Mouse (Mus musculus): ENCODE measurements at regions not wholly inside any gene's neighbourhood (a gene's known extent, or its start where the extent isn't known, plus 50 kb on each side); places are given as distances from the start of the nearest gene placed in this dataset.

DNA sequence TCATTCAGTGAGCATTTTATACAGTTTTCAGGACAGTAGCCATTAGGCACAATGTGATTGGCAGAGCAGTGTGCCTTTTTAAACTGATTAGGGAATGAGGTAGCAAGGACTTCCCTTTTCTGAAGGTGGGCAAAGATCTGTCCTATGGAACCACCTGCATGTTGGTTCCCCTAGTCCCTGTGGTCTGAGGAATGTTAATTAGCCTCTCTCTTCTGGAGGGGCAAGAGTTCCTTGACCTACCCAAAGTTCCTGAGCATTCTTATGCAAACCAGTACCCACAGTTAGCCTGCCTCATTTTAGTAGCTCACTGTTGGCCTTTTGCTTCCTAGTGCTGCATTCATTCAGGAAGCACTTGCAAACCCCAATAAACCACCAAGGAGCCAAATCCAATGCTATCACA, 455.8 kb downstream of the Otol1 start:
- H3K4me3 ChIP-seq (ENCODE audit: low read length) = no peak overlapping the region
- no peaks in the 10 kb centered on the region for H3K36me3 ChIP-seq (ENCODE audit: insufficient read depth, low read length)
- ATAC-seq (ENCODE audit: low FRiP score, low TSS enrichment) = no peak
- H3K9me3 ChIP-seq (ENCODE audit: low read length) = no peaks in the 10 kb centered on the region
- no peak overlapping the region for H3K9ac ChIP-seq (replicated peaks; ENCODE audit: low read length)
- H3K27me3 ChIP-seq (ENCODE audit: insufficient read depth, low read length) = no peaks in the 10 kb centered on the region
- H3K27ac ChIP-seq (ENCODE audit: low read length) = no peak overlapping the region
- no peaks in the 10 kb centered on the region for H3K4me1 ChIP-seq (ENCODE audit: insufficient read depth, low read length)
- H3K4me2 ChIP-seq (replicated peaks; ENCODE audit: low read depth, low read length) = no peak overlapping the region

DNA sequence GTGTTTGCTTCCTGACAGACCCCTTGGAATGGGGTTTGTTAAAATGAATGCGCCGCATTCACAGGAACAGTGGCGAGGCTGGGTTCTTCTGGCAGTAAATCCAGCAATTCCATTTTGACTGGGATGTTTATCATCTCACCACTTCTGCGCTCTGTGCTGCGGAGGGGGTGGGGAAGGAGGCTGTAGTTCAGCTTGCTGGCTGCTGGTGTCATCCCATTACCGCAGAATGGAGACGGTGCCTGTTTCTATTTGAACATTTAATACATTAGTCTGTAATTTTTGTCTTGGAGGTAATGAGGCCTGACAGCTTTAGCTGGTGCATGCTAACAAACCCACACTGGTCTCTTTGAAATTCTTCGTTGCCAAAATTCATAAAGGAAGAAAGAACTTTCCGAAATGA, 475.1 kb downstream of the Otol1 start:
- no peaks in the 10 kb centered on the region for H3K4me1 ChIP-seq (ENCODE audit: insufficient read depth, low read length)
- ATAC-seq (ENCODE audit: low FRiP score, low TSS enrichment) = peak; percentile 61; the same call in 1 of the 2 replicates

DNA sequence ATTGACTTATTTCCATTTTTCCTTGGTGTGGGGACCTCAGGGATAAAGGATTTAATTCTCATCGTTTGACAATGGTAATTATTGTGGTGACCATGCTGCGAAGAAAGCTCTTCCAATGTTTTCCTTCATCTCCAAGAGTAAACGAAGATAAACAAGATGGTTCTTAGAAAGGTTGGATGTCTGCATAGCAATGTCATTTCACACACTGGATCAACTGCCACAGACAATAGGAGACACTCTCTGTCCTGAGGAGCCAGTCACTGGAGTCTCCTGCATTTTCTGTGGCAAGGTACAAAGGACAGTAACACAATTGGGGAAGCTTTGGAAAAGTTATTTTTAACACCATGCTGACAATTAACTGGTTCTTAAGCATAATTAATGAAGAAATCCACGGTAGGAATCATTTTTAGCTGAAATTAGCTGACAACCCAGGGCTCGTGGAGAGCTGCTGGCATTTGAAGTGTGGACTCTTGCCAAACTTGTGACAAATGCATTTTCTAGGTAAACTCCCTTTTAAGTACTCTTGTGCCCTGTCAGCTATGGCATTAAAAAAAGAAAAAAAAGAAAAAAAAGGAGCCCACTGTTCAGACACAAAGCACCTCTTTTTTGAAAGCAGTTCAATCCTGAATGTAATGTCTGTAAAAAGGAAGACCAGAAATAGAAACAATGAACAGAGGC, 475.8 kb downstream of the Otol1 start:
- Histone ChIP-seq H3K4me1 (ENCODE audit: insufficient read depth, low read length) (no peaks in the 10 kb centered on the region), H3K4me2 (replicated peaks; ENCODE audit: low read depth, low read length) (no peak overlapping the region), H3K27me3 (ENCODE audit: insufficient read depth, low read length) (no peaks in the 10 kb centered on the region), H3K36me3 (ENCODE audit: insufficient read depth, low read length) (no peaks in the 10 kb centered on the region), H3K27ac (ENCODE audit: low read length) (no peak overlapping the region), H3K4me3 (ENCODE audit: low read length) (no peak overlapping the region), H3K9ac (replicated peaks; ENCODE audit: low read length) (no peak overlapping the region), H3K9me3 (ENCODE audit: low read length) (no peaks in the 10 kb centered on the region)
- ATAC-seq (ENCODE audit: low FRiP score, low TSS enrichment) = no peak
- WGBS = 63% methylated on average over 5 of the region's 5 CpGs

More for the DNA sequence above, 475.1 kb downstream of the Otol1 start:
- H3K4me3 ChIP-seq (ENCODE audit: low read length) = no peak overlapping the region
- H3K4me2 ChIP-seq (replicated peaks; ENCODE audit: low read depth, low read length) = no peak overlapping the region
- no peaks in the 10 kb centered on the region for H3K36me3 ChIP-seq (ENCODE audit: insufficient read depth, low read length)
- H3K9me3 ChIP-seq (ENCODE audit: low read length) = no peaks in the 10 kb centered on the region
- H3K27ac ChIP-seq (ENCODE audit: low read length) = no peak overlapping the region
- no peaks in the 10 kb centered on the region for H3K27me3 ChIP-seq (ENCODE audit: insufficient read depth, low read length)
- no peak overlapping the region for H3K9ac ChIP-seq (replicated peaks; ENCODE audit: low read length)
- 26% methylated on average over 9 of the region's 9 CpGs for WGBS

DNA sequence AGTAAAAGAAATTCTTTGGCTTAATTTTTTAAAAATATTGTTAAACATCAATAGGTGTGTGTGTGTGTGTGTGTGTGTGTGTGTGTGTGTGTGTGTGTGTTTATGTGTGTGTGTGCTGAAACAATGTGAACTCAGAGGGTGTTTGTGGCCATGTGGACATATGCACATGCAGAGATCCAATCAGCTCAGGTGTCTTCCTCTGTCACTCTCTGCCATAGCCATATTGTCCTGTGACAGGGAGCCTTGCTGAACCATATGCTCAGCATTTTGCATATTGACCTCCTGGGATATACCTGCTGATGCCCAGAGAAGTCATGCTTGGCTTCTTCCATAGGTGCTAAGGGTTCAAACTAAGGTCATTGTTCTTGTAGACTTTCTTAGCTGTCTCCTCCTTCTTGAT, 489.0 kb downstream of the Otol1 start:
- no peak for ATAC-seq (ENCODE audit: low FRiP score, low TSS enrichment)
- H3K36me3 ChIP-seq (ENCODE audit: insufficient read depth, low read length) = no peaks in the 10 kb centered on the region

DNA sequence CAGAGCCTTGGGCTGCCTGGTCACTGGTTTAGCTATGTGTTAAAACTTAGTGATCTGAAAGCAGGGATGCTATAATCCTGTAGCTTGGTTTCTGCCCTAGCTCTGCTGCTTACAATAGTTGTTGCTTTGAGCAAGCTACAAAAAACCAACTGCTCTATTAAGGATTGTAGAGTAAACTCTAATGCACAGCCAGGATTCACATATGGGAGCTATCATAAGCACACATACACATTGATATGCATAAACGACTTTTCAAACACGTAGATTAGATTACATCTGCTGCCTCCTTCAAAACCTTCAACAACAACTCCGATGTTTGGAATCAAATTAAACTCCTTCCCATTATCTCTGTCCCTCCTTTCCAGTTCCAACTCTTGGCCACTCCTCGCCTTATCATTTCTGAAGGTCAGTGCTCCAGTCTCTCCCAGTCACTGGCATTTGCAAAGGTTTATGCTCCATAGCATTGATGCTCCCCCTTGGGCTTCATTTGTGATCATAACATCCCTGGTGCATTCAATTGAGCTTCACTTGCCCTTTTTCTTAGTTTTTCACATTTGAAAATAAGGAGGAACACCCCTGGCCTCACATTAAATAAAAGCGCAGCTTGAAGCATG, 492.9 kb downstream of the Otol1 start:
- Histone ChIP-seq H3K36me3 (ENCODE audit: insufficient read depth, low read length) (no peaks in the 10 kb centered on the region), H3K27me3 (ENCODE audit: insufficient read depth, low read length) (no peaks in the 10 kb centered on the region), H3K4me2 (replicated peaks; ENCODE audit: low read depth, low read length) (no peak overlapping the region), H3K9me3 (ENCODE audit: low read length) (no peaks in the 10 kb centered on the region), H3K9ac (replicated peaks; ENCODE audit: low read length) (no peak overlapping the region), H3K4me1 (ENCODE audit: insufficient read depth, low read length) (no peaks in the 10 kb centered on the region), H3K27ac (ENCODE audit: low read length) (no peak overlapping the region), H3K4me3 (ENCODE audit: low read length) (no peak overlapping the region)
- 77% methylated on average over 5 of the region's 5 CpGs for WGBS
- ATAC-seq (ENCODE audit: low FRiP score, low TSS enrichment) = no peak

More for the DNA sequence above, 489.0 kb downstream of the Otol1 start:
- Histone ChIP-seq H3K4me2 (replicated peaks; ENCODE audit: low read depth, low read length) (no peak overlapping the region), H3K4me3 (ENCODE audit: low read length) (no peak overlapping the region), H3K9ac (replicated peaks; ENCODE audit: low read length) (no peak overlapping the region), H3K4me1 (ENCODE audit: insufficient read depth, low read length) (no peaks in the 10 kb centered on the region), H3K27me3 (ENCODE audit: insufficient read depth, low read length) (no peaks in the 10 kb centered on the region), H3K9me3 (ENCODE audit: low read length) (no peaks in the 10 kb centered on the region), H3K27ac (ENCODE audit: low read length) (no peak overlapping the region)

DNA sequence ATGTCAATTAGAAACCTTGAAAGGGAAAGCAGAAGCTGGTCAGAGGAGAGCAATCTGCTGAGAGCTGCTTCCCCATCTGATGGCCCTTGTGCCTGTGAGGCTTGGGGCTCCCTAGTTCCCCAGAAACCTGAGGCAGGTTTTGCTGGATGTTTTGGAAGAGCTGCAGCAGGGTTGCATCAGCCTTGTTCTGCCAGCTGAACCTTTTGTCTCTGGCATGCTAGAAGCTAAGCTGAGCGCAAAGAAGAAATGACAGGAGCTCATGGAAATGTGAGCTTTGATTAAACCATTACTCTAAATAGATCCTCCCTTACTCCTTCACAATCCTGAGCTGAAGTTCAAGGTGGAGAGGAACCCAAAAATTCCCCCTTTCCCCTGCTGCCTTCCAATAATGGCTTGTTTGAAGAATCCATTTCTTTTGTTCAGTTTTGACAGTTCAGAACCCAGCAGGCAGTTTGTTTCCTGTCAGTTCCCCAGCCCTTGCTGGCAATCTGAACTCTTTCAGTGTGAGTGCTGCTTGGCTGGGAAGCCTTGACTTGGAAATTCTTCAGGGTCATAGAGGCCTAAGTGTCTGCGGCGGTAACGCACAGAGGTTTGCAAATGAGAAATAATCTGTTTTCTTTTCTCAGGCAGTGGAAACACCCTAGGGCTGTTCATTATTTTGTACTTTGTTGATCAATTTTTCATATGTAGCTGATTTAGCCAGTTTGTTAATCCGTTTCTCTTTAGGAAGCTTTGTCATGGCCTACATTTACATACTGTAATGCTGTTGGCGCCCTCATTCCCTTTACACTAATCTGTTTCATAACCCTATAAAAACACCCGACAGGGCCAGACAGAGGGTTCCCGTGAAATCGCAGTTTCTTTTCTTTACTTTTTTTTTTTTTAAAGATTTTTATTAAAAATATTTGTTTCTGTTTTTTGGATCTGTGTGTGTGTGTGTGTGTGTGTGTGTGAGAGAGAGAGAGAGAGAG, 493.9 kb downstream of the Otol1 start:
- H3K27ac ChIP-seq (ENCODE audit: low read length) = no peak overlapping the region

DNA sequence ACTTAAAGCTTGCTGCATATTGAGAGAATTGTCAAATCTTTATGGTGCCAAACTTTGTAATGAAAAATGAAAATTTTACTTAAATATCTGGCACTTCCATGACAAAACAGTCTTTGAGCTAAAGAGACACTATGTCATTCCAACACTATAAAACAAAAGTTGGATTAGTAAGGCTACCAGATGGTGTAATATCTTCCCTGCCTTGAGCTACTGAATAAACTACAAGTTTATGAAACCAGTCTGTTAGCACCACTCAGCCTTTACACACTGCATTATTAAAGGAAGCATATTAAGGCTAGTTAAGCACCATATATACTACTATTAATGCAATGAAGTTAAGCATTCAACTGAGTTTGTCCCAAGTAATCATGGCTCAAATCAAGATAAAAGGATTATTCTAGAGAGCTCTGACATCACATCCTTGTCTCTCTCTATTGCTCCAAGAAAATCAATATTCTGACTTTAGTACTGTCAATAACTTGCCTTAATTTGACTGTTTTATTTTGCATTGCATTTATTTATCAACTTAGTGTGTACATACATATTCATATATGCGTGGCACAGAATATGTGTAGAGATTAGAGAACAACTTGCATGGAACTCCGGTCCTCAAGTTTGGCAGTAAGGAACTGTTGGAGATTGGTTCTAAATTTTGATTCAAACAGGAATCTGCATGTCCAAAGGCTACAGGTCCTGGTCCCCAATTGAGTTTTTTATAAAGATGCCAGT, 526.3 kb downstream of the Otol1 start:
- Histone ChIP-seq H3K4me1 (ENCODE audit: insufficient read depth, low read length) (no peaks in the 10 kb centered on the region), H3K9me3 (ENCODE audit: low read length) (no peaks in the 10 kb centered on the region), H3K36me3 (ENCODE audit: insufficient read depth, low read length) (no peaks in the 10 kb centered on the region), H3K27me3 (ENCODE audit: insufficient read depth, low read length) (no peaks in the 10 kb centered on the region), H3K27ac (ENCODE audit: low read length) (no peak overlapping the region), H3K4me3 (ENCODE audit: low read length) (no peak overlapping the region), H3K9ac (replicated peaks; ENCODE audit: low read length) (no peak overlapping the region), H3K4me2 (replicated peaks; ENCODE audit: low read depth, low read length) (no peak overlapping the region)
- WGBS = 96% methylated on average over 2 of the region's 2 CpGs
- no peak for ATAC-seq (ENCODE audit: low FRiP score, low TSS enrichment)

More for the DNA sequence above, 493.9 kb downstream of the Otol1 start:
- H3K27me3 ChIP-seq (ENCODE audit: insufficient read depth, low read length) = no peaks in the 10 kb centered on the region
- no peak overlapping the region for H3K4me3 ChIP-seq (ENCODE audit: low read length)
- no peak for ATAC-seq (ENCODE audit: low FRiP score, low TSS enrichment)
- 59% methylated on average over 9 of the region's 9 CpGs for WGBS
- no peaks in the 10 kb centered on the region for H3K9me3 ChIP-seq (ENCODE audit: low read length)
- H3K4me2 ChIP-seq (replicated peaks; ENCODE audit: low read depth, low read length) = no peak overlapping the region
- H3K36me3 ChIP-seq (ENCODE audit: insufficient read depth, low read length) = no peaks in the 10 kb centered on the region
- H3K9ac ChIP-seq (replicated peaks; ENCODE audit: low read length) = no peak overlapping the region
- no peaks in the 10 kb centered on the region for H3K4me1 ChIP-seq (ENCODE audit: insufficient read depth, low read length)

DNA sequence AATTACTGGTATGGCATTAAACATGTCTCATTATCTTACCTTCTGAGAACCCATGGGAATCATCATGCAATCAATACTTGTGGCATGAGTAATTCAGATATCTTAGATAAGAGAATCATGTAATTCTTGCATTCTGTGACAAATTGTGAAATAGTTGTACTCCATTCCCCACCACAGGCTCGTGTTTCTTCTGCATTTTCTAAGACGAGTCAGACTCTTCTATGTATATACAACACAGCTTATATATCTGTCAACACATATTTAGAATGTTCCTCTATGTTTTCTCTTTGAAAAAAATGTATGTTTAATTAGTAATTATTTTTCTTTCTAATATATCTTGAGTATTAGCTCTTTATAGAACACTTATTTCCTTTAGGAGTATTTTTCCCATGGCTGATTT, 527.7 kb downstream of the Otol1 start:
- Histone ChIP-seq H3K36me3 (ENCODE audit: insufficient read depth, low read length) (no peaks in the 10 kb centered on the region), H3K9ac (replicated peaks; ENCODE audit: low read length) (no peak overlapping the region), H3K27me3 (ENCODE audit: insufficient read depth, low read length) (no peaks in the 10 kb centered on the region), H3K4me3 (ENCODE audit: low read length) (no peak overlapping the region), H3K27ac (ENCODE audit: low read length) (no peak overlapping the region), H3K9me3 (ENCODE audit: low read length) (no peaks in the 10 kb centered on the region), H3K4me1 (ENCODE audit: insufficient read depth, low read length) (no peaks in the 10 kb centered on the region), H3K4me2 (replicated peaks; ENCODE audit: low read depth, low read length) (no peak overlapping the region)
- 77% methylated on average over 2 of the region's 2 CpGs for WGBS
- no peak for ATAC-seq (ENCODE audit: low FRiP score, low TSS enrichment)

DNA sequence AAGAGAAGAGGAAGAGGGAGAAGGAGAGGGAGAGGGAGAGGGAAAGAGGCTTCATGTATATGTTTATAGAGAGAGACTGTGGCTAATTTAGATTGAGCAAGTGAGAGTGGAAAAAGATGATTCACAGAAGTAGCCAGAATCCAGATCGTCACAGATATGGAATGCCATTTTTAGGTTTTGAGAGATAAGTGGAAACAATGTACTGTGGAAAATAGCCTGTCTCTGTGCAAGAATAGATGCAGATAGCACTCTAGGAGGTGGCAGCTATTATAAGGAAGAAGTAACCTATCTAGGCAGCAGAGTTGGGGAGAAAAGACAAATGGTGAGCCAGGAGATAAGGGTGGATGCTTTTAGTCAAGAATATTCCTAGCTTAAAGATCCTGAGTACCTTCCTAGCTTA, 536.5 kb downstream of the Otol1 start:
- WGBS = 78% methylated on average over 1 of the region's 1 CpGs
- no peaks in the 10 kb centered on the region for H3K9me3 ChIP-seq (ENCODE audit: low read length)
- no peak for ATAC-seq (ENCODE audit: low FRiP score, low TSS enrichment)
- H3K4me3 ChIP-seq (ENCODE audit: low read length) = no peak overlapping the region
- H3K27ac ChIP-seq (ENCODE audit: low read length) = no peak overlapping the region
- H3K9ac ChIP-seq (replicated peaks; ENCODE audit: low read length) = no peak overlapping the region
- H3K36me3 ChIP-seq (ENCODE audit: insufficient read depth, low read length) = no peaks in the 10 kb centered on the region
- no peaks in the 10 kb centered on the region for H3K27me3 ChIP-seq (ENCODE audit: insufficient read depth, low read length)
- H3K4me1 ChIP-seq (ENCODE audit: insufficient read depth, low read length) = no peaks in the 10 kb centered on the region
- H3K4me2 ChIP-seq (replicated peaks; ENCODE audit: low read depth, low read length) = no peak overlapping the region

Measured in kidney, embryonic 16.5 days (tissue).